Mouse (Mus musculus) liver, postnatal 0 days (tissue): ENCODE results near the gene Dkk3.

Source experiments
- CTCF ChIP-seq: sonication (generic); IDR thresholded peaks from 2 replicates; pipeline ENCODE4 v1.5.1; 2016; ENCODE audit warnings: antibody characterized with exemption, low read depth
- EP300 ChIP-seq: IDR thresholded peaks from 2 replicates; pipeline ENCODE4 v1.6.1; 2016; ENCODE audit warnings: antibody characterized with exemption, low read depth, mild to moderate bottlenecking

DNA sequence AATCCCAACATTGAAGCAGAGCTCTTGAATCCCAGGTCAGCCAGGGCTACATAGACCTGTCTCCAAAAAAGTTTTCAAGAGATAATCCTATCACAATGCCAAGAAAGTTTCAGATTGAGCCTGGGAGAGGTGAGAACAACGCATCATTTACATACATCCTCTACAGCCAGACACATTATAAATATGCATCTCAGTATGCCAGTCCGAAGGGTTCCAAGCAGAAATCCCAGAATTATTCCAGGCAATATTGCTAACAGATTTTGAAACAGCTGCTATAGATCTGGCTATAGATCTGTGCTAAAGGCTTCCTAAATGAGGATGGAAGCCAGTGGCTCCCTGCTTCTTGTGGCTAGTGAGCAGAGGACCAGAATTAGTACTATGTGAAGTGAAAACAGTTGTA, 58.0 kb downstream of the Dkk3 start:
- TF ChIP-seq CTCF (no peak), EP300 (no peak)
